Mouse (Mus musculus) hindbrain, embryonic 10.5 days (tissue): ENCODE results near the gene Gm4567. TPM values are rescaled to one million over a fixed set of nuclear protein-coding genes. Genes with fewer than 3 reads are reported as not detected.
"Not testable (repeated sequence)": the region's sequence is repeated elsewhere in the genome, so short reads cannot be mapped to it uniquely, and the experiment has no call there.

Experiments used
- DNase-seq: peaks from one replicate; pipeline ENCODE4 v3.0.0-alpha.2; 2017; ENCODE audit warnings: low spot score
- H3K27ac ChIP-seq: fragments of 300-500 bp; sonication (generic); 2 replicates; pipeline ENCODE4 v1.5.1; 2016; ENCODE audit warnings: mild to moderate bottlenecking, moderate library complexity
- H3K27me3 ChIP-seq: fragments of 300-500 bp; sonication (generic); 2 replicates; pipeline ENCODE4 v1.6.1; 2016; ENCODE audit warnings: mild to moderate bottlenecking; ENCODE audit not compliant: poor library complexity, insufficient read depth, severe bottlenecking
- H3K36me3 ChIP-seq: fragments of 300-500 bp; sonication (generic); 2 replicates; pipeline ENCODE4 v1.6.1; 2016; ENCODE audit warnings: mild to moderate bottlenecking, moderate library complexity
- H3K4me1 ChIP-seq: fragments of 300-500 bp; sonication (generic); replicated peaks from 2 replicates; pipeline ENCODE4 v1.6.1; 2016; ENCODE audit warnings: mild to moderate bottlenecking
- H3K4me3 ChIP-seq: fragments of 300-500 bp; sonication (generic); 2 replicates; pipeline ENCODE4 v1.5.1; 2016; ENCODE audit warnings: mild to moderate bottlenecking, moderate library complexity
- H3K9me3 ChIP-seq: fragments of 300-500 bp; sonication (generic); 2 replicates; pipeline ENCODE4 v1.6.1; 2016; ENCODE audit warnings: mild to moderate bottlenecking, moderate library complexity
- WGBS: fragments of 180-500 bp; shearing (Covaris S2); methylation state at CpG from one replicate; pipeline ENCODE4 v1.1.7; 2016; 5-methylcytosine and 5-hydroxymethylcytosine counted together
- polyA plus RNA-seq: library from polyadenylated mRNA; unstranded; fragments of >200 nt; fragmentation: Nextera tagmentation; extraction: Ambion mirVana; gene quantifications from 2 replicates; pipeline ENCODE4 v1.2.1, GENCODE M21; 2016

The Gm4567 gene
- polyA plus RNA-seq, result not detected in 2 replicates

DNA sequence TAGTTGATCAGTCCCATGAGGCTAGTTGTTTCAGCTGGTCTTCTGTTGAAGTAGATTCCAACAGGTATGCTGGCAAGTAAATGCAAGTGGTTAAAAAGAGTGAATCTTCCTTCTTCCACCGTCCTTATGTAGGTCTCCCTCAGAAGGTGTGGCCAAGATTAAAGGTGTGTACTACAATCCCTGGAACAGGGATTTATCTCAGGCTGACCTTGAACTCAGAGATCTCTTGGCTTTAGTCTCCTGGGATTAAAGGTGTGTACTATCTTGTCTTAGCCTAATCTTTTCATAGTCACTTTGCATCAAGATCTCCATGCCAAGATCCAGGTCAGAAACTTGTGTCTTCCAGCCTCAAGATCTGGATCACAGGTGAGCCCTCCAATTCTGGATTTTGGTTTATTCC is at the start of gene Gm4567:
Gm4567 (minus strand) TSS at position 101 of the 400 bp plus-strand sequence.
- not testable (repeated sequence) for H3K27ac ChIP-seq, H3K9me3 ChIP-seq, H3K4me1 ChIP-seq, DNase-seq, H3K27me3 ChIP-seq, H3K36me3 ChIP-seq, H3K4me3 ChIP-seq
- WGBS, result no CpG with 5 or more reads among the region's 1 CpGs

DNA sequence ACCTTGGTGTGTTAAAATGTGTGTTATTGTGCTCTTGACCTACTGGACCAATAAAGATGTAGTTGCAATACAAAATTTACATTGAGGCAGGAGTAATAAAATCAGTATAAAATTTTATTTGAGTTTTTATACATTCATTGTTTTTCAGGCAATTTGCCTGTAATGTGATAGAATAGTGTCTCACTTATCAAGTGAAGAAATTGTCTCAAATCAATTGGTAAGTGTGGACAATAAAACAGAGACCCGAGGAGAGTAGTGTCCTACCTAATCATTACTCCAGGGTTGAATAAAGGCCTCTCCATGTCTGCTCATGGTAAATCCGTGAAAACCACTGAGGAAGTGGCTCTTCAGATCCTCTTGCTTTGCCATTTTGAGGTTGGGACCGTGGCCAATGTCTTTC is 41.9 kb upstream of the Gm4567 start, which contains the start of gene Vmn1r157:
Vmn1r157 (plus strand) TSS at position 301 of the 400 bp plus-strand sequence.
- not testable (repeated sequence) for H3K36me3 ChIP-seq, H3K9me3 ChIP-seq, H3K4me3 ChIP-seq, H3K4me1 ChIP-seq, H3K27ac ChIP-seq, H3K27me3 ChIP-seq, DNase-seq
- 43% methylated on average over 2 of the region's 3 CpGs for WGBS

DNA sequence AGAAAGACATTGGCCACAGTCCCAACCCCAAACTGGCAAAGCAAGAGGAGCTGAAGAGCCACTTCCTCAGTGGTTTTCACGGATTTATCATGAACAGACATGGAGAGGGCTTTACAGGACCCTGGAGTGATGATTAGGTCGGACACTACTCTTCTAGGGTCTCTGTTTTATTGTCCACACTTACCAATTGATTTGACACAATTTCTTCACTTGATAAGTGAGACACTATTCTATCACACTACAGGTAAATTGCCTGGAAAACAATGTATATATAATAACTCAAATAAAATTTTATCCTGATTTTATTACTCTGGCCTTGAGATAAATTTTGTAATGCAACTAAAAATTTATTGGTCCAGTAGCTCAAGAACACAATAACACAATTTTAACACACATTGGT is 27.3 kb downstream of the Gm4567 start, which contains the start of gene Gm8693:
Gm8693 (minus strand) TSS at position 101 of the 400 bp plus-strand sequence.
- not testable (repeated sequence) for H3K9me3 ChIP-seq, H3K36me3 ChIP-seq, H3K27ac ChIP-seq, H3K27me3 ChIP-seq, H3K4me1 ChIP-seq, DNase-seq, H3K4me3 ChIP-seq
- WGBS, result no CpG with 5 or more reads among the region's 2 CpGs

Other genes starting within 250 kb of the Gm4567 start
- not detected in 2 replicates for gene Vmn1r151, start 220.0 kb downstream of the Gm4567 start, polyA plus RNA-seq
- gene Vmn1r152, start 196.7 kb downstream of the Gm4567 start, polyA plus RNA-seq, result not detected in 2 replicates
- gene Gm8677, start 184.8 kb downstream of the Gm4567 start, polyA plus RNA-seq, result not detected in 2 replicates
- gene Gm4201, start 154.4 kb downstream of the Gm4567 start, polyA plus RNA-seq, result not detected in 2 replicates
- not detected in 2 replicates for gene Gm4565, start 131.6 kb downstream of the Gm4567 start, polyA plus RNA-seq
- not detected in 2 replicates for gene Vmn1r155, start 61.7 kb downstream of the Gm4567 start, polyA plus RNA-seq
- gene Gm8693, start 27.4 kb downstream of the Gm4567 start, polyA plus RNA-seq, result not detected in 2 replicates
- gene Vmn1r157, start 42.0 kb upstream of the Gm4567 start, polyA plus RNA-seq, result not detected in 2 replicates
- not detected in 2 replicates for gene Vmn1r158, start 71.1 kb upstream of the Gm4567 start, polyA plus RNA-seq
- not detected in 2 replicates for gene Vmn1r159, start 123.9 kb upstream of the Gm4567 start, polyA plus RNA-seq
- gene Vmn1r160, start 151.5 kb upstream of the Gm4567 start, polyA plus RNA-seq, result not detected in 2 replicates